Mouse (Mus musculus): ENCODE data around the gene B4galt4.
"Not testable (repeated sequence)": the region's sequence is repeated elsewhere in the genome, so short reads cannot be mapped to it uniquely, and the experiment has no call there.

B4galt4 gene

DNA sequence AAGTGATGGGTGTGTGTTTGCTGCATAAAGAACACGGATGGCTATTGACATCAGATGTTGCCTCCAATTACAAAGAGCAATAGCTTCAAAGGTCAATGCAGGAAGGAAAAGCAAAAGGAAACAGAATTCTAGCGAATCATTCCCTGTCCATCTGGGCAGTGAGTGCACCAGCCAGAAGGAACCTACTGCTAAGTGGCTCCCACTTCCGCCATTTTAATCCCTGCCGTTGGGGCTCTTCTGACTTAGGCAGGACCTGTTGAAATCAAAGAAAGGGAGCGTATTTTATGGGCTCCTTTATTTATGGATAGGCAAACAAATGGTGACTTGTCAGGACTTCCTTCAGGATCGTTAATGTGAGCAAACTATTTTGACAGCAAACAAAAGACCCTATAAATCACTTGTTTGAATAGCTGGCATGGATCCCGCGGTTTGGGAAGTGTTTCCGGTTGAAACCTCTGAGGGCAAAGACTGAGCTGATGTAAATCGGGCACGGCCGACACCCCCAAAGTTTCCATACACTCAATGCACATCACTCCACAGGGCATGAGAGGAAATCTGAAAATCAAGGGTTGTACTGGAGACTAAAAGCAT, 30.9 kb downstream of the B4galt4 start:
- DNase-seq = no peak

- no peak for DNase-seq
Observed at GRCm38 (mm10) chr16:38774964-38775746, 33.1 kb downstream of the B4galt4 start.

DNA sequence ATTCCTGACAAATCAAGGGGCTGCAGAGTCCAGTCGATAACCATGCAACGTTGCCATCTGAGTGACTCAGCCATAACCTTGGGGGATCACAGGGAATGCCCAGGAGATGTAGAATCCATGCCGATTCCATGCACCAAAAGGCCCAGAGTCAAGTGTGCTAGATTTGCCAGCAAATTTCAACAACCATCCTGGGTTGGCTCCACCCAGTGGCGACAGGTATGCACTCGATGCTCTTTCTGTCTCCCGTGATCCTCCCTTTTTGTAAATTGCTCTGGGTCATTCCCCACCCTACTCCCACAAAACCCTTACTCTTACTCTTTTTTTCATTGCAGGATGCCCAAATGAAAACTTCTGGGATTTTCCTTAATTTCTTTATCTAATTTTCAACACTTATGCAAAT, 34.3 kb downstream of the B4galt4 start:
- no peak for DNase-seq

GRCm38 (mm10) chr16:38780960-38781572, 39.0 kb downstream of the B4galt4 start:
- no peak for DNase-seq

DNA sequence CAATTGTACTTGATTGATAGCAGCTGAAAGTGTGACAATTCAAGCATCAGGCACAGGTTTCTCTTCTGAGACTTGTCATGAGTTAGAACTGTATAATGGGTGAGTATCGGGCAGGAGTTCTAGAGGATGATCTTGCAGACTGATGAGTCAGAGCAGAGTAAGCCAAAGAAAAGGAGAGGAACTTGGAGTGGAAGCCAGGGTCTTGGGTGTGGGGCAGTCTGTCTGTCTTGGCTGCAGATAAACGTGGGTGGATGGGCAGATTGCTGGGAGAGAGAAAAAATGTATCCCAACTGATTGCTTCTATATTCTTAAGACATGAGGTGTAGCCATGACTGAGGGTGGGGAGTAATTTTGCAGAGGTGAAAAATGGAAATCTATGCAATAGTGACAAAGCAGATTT, 39.9 kb downstream of the B4galt4 start:
- DNase-seq = no peak

- DNase-seq = no peak
Observed at GRCm38 (mm10) chr16:38782524-38783067, 40.5 kb downstream of the B4galt4 start.

GRCm38 (mm10) chr16:38785301-38785700, 43.2 kb downstream of the B4galt4 start:
- no peak for DNase-seq

DNA sequence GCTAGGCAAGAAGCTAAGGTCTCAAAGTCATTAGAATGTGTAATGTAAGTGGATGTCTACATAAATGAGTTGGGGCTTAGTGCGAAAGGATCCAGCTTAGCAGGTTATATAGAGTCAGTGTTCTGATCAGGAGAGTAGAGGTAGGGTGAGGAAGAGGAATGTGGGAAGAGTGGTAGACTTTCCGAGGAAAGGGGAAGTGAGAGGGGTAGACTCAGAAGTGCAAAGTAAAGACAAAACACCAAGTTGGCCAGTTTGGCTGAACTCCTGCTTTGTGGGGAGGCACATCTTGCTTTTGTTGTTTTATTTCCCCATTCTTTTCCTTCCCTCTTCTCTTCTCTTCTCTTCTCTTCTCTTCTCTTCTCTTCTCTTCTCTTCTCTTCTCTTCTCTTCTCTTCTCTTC, 47.0 kb downstream of the B4galt4 start:
- no peak for DNase-seq

GRCm38 (mm10) chr16:38789966-38790365, 47.9 kb downstream of the B4galt4 start:
- DNase-seq = no peak

DNA sequence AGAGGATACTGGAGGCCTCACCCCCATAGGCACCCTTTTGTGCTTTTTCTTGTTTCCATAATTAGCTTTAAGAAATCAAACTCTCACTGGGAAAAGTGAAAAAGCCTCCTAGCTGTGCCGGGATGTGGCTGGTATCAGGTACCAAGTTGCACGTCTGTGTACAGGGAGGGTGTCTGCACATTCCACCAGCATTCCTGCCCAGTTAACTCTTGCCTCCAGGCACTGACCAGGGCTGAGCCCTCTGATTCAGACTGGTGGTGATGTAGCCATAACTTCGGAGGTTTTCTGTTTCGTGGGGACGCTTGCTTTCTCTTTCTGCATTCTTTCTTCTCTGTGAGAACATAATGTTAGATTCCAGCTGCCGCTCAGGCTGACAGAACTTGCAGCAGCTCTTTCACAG, 51.1 kb downstream of the B4galt4 start:
- DNase-seq = no peak

- no peak for DNase-seq
Observed at GRCm38 (mm10) chr16:38798957-38799450, 56.9 kb downstream of the B4galt4 start.

DNA sequence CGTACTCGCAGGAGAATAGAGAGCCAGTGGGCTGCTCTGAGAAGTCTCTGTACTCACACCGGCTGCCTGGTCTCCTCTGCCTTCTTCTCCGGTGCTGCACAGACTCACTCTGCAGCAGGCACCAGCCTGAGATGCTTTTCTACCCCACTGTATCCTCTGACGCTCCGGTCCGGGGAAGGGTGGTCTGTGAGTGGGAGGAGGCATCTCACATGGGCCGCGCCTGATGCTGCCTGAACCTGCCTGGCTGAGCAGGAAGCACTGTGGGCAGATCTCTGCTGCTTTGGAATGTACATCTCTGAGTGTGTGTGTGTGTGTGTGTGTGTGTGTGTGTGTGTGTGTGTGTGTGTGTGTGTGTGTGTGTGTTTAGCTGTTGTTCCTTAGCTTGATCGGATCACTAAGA, 58.0 kb downstream of the B4galt4 start, which contains the start of gene Upk1b:
Gene Upk1b, minus strand, starts transcription at position 238 of the 400 bp plus-strand sequence.
- no peak for DNase-seq

- not testable (repeated sequence) for DNase-seq
Observed at GRCm38 (mm10) chr16:38807796-38808195, 65.7 kb downstream of the B4galt4 start.

DNA sequence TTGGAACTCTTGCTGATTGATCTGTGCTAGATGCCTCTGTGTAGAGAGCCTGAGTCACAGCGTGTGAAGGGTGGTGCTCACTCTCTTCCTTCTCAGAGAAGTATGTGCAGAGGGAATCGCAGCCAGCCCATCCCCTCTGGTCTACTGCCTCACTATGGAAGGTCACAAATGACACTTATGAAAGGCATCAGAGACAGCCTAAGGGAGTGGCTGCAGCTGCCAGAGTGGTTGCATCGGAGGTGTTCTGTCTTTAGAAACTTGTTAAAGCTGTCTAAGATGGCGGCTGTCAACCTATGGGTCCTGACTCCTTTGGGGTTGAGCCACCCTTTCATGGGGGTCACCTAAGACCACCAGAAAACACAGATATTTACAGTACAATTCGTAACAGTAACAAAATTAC, 68.1 kb downstream of the B4galt4 start:
- no peak for DNase-seq

DNA sequence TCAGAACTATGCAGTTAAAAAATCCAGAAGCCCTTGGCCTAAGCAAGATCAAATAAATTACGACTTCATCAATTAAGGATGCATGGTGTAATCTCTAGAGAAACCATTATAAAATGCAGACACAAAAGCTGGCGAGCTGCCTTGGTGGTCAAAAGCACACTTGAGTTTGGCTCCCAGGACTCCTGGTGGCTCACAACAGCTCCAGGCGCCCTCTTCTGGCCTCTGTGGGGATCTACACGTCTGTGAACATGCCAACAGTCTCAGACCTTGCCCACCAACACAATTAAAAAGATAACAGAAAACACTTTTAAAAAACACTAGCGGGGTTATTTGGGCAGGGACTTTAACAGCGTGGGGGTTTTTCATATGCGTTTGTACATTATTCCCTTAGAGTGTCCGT, 70.5 kb downstream of the B4galt4 start:
- DNase-seq = peak; percentile 4

Data from cerebellum, adult 11-12 months (tissue).